Mouse (Mus musculus): ENCODE data around the gene 4933402D24Rik. TPM values are rescaled to one million over a fixed set of nuclear protein-coding genes. Genes with fewer than 3 reads are reported as not detected.

Gene 4933402D24Rik
- total RNA-seq (2014; fragmentation: Nextera tagmentation) (not detected in 2 replicates), total RNA-seq (2017) (not detected in 2 replicates)

DNA sequence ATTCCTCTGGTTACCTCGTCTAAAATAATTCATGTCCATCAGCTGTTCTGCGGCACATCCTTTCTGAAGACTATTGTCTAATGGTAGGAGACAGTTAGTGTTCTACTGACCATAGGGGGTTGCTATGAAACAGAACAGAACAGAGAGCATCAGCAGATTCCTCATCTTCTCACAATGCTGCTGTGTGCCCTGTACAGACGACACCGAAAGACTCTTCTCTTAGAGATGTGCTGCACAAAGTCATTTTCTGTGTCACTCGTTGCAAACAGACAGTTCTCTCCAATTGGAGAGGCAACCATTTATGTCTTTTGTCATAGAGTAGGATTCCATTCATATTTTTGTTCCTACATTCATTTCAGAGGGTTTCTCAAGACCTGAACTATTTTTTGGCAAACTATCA is at the start of gene 4933402D24Rik:
4933402D24Rik (minus strand) TSS at position 101 of the 400 bp plus-strand sequence.
- ATAC-seq (replicated peaks; ENCODE audit: poor library complexity, severe bottlenecking), result no peak

DNA sequence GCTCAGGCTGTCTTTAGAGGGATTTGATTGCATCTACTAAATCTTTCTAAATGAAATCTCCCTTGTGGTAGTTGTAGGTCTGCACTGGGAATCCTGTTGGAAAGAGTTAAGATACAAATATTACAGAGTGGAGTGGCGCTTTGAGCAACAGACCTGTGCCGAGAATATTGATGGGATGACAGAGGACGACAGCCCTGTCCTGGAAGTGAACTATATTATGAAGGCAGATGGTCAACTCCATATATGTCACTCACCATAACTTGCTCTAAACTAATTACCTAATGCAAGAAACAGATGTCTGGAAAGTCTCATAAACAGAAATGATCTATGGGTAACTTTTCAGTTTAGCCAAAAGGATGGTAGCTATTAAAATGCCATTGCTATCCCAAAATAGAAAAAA is 39.5 kb upstream of the 4933402D24Rik start:
- no peak for ATAC-seq (replicated peaks; ENCODE audit: poor library complexity, severe bottlenecking)

DNA sequence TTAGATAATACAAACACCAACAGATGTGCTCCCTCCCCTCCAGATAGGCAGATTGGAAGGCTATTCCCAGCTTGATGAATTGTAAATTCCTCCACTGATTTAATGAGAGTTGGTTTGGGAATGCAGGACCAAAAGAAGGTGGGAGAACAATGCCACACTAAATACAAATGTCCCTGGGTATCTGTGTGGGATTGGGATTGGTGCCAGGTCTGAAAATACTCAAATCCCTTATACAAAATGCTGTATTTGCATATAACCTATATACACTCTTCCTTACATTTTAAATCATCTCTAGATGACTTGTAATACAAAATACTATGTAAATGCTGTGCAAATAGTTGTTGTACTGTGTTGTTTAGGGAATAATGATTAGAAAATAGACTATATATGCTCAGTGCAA is 36.0 kb upstream of the 4933402D24Rik start:
- no peak for ATAC-seq (replicated peaks; ENCODE audit: poor library complexity, severe bottlenecking)

DNA sequence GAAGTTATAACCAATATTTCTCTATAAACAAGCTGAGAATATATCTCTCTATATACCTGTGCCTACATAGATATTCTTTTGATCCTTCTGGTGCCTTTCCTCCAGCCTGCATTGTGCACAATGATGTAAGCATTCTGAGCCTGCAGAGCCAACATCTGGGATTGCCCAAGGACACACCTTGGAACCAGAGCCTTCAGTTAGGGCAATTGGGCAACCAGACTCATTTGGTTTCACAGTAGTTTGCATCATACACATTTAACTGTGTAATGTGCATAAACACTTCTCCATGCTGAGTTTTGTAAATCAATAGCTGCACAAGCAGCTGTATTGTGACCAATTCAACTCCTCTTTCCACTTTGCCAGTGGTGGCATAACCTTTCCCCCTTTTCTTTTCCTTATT is 25.3 kb upstream of the 4933402D24Rik start:
- ATAC-seq (replicated peaks; ENCODE audit: poor library complexity, severe bottlenecking), result 0 out of 2 replicates have a peak, but pooled peaks have one; percentile 42

DNA sequence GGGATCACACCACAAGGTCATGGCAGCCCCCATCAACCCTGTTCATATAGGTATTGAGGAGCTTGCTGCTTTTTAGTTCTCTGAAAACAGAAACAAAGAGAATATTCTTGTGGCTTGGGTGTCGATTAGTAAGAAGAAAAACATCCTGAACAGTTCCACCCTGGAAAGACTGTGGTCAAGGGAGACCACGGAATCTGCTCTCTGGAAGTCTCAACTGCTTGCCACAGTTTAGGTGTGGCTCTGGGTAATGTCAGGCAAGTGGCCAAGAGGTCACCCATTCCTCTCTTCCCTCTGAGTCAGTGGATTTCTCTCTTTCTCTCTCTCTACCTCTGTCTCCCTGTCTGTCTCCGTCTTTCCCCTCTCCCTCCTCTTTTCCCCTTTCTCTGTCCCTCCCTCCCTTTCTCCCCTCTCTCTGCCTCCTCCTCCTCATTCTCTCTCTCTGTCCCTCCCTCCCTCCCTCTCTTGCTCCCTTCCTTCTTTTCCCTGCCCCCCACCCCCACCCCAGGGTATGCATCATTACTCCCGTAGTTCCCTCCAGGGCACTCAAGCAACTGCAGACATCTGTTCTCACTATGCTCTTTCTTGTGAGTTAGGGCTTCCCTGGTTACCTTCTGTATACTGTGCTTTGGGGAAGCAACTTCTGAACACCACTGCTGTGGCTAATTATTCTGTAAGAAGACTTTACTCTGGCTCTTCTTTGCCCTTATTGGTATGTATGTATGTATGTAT is 8.0 kb upstream of the 4933402D24Rik start:
- ATAC-seq (replicated peaks; ENCODE audit: poor library complexity, severe bottlenecking), result no peak

DNA sequence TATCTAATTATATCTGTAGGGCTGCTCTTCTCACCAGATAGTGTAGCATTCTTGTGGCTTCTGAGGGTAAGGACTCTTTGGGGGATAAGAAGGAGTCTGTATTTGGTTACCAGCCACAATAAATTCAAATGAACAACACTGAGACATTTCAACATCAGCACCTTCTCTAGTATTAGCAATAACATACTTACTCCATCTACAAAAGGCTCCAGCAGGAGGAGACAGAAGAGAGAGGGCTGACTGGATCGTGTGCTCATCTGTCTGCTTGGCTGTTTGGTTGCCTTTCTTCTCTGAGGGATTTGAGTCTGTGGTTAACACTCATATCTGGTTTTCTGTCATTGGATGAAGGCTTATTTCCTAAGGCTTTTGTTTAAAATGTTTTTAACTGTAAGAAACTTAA is 7.3 kb upstream of the 4933402D24Rik start:
- no peak for ATAC-seq (replicated peaks; ENCODE audit: poor library complexity, severe bottlenecking)

DNA sequence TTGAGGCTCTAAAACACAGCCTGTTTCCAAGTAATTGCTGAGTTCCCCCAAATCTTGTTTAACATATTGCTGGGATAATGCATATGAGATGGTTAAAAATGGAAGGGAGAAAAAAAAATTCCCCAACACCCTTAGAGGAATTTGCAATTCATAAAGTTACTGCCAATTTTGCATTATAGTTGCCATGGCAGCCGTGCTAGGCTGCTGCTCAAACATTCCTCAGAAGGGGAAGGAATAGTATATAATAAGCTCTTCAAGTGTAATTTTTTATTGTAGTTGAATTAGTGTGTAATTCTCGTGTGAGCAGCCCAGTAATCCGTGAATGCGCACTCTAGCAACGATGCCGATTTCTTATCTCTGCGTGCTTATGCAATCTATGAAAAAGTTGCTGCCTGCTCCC is 1.2 kb upstream of the 4933402D24Rik start:
- ATAC-seq (replicated peaks; ENCODE audit: poor library complexity, severe bottlenecking), result no peak

DNA sequence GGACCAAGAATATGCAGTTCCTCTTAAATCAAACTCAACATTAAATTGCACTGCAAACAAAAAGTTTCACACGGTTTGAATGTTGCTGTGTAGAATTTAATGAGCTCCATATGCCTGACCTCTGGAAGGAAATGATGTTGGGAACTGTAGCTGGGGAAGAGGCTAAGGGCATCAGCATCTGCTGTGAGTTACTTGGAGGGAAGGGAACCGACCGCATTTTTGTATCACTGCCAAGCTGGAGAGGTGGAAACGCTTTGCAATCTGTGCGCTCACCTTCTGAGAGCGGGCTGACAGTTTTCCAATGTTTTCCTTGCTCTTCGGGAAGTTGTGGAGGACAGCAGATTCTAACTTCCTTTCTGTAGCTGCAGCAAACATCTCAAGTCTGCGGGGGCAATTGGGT is 955 bp downstream of the 4933402D24Rik start:
- no peak for ATAC-seq (replicated peaks; ENCODE audit: poor library complexity, severe bottlenecking)

DNA sequence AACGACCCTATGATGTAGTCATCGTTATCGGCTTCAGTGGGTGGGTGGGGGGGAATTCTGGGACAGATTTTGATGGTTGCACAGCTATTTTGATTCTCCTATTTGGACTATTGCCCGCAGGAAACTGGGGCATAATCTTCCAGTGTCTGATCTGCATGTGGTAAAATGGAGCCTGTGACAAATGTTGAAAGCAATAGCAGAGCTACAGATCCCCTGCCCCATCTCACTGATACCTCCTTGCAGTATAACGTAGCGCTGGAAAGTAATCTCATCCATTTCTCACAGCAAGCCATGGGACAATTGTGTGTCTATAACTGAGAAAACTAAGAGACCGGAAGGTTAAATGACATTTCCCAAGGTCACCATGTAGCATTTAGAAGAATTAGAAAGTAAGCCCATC is 4.7 kb downstream of the 4933402D24Rik start:
- ATAC-seq (replicated peaks; ENCODE audit: poor library complexity, severe bottlenecking), result no peak

DNA sequence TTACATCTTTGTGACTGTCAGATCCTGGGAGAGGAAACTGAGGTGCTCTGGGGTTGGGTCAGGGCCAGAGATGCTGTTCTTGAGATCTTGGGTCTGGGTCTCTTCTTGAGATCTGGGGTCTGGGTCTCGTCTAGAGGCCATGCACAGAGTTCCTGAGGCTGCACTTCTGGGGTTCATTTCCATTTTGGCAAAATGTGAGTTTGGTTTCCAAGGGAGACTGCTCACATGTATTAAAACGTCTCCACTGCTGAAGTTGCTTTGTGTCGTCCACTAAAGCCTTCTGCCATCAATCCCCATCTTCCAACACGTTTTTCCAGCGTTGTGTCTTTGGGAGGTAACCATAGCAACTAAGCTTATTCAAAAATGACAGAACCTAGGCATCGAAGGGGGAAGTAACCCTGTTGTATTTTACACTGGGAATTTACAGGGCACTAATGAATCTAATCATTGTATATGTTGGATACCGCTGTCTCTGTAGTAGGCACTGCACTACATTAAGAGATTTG is 5.1 kb downstream of the 4933402D24Rik start:
- ATAC-seq (replicated peaks; ENCODE audit: poor library complexity, severe bottlenecking), result no peak

DNA sequence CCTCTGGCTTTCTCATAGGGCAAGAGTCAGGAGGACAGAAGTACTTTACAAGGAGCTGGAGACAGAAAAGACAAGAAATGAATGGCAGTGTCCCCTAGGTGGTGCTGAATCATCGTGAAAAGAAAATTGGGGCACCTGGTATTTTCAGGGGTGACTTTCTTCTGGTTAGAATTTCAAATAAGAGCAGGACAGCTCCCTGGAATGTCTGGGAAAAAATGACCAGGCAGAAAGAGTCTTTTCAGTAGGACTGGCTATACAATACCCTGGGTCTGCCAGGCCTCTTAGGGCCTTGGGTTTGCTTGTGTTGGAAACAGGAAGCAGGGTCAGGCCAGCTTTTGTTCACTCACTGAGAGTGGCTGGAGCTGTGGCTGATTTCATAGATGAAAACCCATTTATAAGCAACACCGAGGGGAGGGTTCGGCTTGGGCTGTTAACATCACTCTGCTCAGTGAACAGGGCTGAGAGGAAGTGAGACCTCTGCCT is 5.8 kb downstream of the 4933402D24Rik start:
- ATAC-seq (replicated peaks; ENCODE audit: poor library complexity, severe bottlenecking), result peak; percentile 44

DNA sequence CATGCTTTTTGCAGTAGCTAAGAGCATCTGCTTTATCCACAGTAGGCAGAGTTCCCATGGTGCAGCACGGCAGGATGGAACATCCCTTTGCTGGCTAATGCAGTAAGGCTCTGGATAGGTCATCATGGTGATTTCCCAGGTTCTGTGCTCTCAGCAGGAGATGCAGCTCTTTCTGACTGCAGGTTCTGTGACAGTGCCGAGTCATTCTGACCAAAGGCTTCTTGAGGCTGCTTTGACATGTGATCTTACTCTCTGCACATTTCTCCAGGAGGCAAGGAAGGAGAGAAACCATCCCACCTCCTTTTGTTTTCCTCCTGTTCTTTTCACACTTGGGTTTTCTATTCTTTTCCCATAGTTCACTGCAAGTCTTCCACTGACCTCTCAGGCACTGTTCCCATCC is 13.1 kb downstream of the 4933402D24Rik start:
- ATAC-seq (replicated peaks; ENCODE audit: poor library complexity, severe bottlenecking), result no peak

DNA sequence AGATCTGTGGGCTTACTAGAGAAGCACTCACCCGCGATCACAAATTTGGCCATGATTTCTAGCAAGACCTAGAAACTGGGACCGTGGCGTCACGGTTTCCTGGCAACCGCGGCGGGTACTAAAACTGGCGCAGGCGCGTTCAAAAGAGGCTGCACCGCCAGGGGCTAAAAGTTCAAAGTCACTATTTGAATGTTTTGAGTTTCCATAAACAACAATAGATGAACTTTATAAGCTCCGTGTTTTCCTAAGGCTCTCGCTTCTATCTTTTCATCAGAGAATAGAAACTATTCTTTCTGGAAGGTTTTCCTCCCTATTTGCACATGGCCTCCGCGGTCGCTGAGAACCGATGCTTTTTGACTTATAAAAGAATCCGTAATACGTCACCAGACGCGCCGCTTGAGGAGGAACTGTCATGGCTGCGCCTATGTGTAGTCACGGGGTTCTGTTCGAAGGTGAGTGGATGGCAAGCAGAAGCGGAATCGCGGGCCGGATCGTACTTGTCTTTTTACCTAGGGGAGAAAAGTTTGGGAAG is 38.8 kb downstream of the 4933402D24Rik start, which contains the start of the genes Mdh1b and Fastkd2:
Mdh1b (minus strand) TSS at position 79 of the 532 bp plus-strand sequence.
Fastkd2 (plus strand) TSS at position 375 of the 532 bp plus-strand sequence.
- peak; percentile 100 for ATAC-seq (replicated peaks; ENCODE audit: poor library complexity, severe bottlenecking)

DNA sequence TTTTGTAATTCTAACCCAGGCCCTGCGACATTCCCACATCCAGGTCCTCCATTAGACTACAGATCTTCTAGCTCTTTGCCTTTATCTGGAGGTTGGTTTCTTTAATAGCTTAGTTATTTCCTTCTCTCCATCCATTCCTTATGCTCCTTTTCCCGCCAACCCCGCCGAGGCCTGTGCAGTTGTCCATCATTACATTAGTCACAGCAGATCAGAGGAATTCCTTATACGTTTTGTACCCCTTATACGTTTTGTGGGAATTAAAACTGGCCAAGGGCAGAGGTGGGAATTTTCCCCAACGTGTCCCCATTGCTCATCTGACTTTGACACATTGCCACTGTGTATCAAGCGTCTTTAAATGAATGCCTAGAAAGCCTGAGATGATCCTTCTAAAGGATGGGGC is 39.3 kb downstream of the 4933402D24Rik start:
- no peak for ATAC-seq (replicated peaks; ENCODE audit: poor library complexity, severe bottlenecking)

DNA sequence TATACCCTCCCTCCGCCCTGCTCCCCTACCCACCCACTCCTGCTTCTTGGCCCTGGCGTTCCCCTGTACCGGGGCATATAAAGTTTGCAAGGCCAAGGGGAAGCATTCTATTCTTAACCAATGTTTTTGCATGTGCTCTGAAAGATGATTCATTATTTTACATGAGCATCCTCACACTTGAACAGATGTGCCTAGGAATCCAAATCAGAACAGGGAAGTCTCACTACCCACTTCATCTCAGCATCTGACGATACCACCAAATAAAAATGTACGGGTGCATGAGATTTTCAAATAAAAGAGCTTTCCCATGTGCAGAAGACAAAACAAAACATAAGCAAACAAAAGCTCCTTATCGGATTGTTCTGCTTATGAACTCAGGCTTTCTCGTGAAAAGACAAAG is 48.9 kb downstream of the 4933402D24Rik start:
- no peak for ATAC-seq (replicated peaks; ENCODE audit: poor library complexity, severe bottlenecking)

DNA sequence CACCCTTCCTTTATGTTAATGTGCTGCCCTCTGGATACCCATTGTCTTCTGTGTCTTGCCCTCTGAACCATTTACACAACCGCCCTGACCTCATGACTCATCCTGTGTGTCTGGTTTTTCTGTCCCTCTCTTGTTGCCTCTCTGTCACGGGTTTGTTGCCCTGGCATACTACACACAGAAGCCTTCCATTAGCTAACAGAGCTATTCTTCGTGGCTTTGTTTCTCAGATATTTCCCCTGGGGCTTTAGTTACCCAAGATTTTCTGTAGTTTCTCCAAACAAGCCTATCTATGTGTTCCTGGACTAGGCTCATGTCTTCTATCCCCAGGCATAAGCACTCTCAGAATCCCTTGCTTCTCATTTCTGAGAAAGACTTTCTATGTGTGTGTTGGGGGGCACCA is 60.2 kb downstream of the 4933402D24Rik start:
- no peak for ATAC-seq (replicated peaks; ENCODE audit: poor library complexity, severe bottlenecking)

DNA sequence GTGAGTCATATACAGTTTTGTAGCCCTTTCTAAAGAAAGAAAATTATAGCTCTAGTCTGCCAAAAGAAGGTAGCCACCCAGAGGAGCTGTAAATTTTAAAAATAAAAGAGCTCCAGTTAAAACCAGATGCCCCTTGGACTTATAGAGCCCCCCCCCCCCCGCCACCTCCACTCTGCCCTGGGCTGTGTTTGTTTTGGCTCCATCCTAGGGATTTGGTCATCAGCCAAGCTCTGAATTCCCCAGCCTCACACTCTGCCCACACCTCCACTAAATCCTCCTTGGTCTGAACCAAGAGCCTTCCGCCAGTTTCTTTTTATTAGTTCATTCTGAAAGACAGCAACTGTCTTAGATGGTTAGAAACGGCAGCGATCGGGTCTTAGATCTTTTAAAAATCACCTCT is 63.3 kb downstream of the 4933402D24Rik start:
- no peak for ATAC-seq (replicated peaks; ENCODE audit: poor library complexity, severe bottlenecking)

Other genes starting within 250 kb of the 4933402D24Rik start
- gene Gm39653, start 153.3 kb downstream of the 4933402D24Rik start, total RNA-seq (2014; fragmentation: Nextera tagmentation), result not detected in 2 replicates
- not detected in 2 replicates for gene Gm39653, start 153.3 kb downstream of the 4933402D24Rik start, total RNA-seq (2017)
- not detected in 2 replicates for gene Dytn, start 82.3 kb downstream of the 4933402D24Rik start, total RNA-seq (2014; fragmentation: Nextera tagmentation)
- not detected in 2 replicates for gene Dytn, start 82.3 kb downstream of the 4933402D24Rik start, total RNA-seq (2017)
- gene Mdh1b, start 38.9 kb downstream of the 4933402D24Rik start, total RNA-seq (2014; fragmentation: Nextera tagmentation), result not detected in 2 replicates
- gene Mdh1b, start 38.9 kb downstream of the 4933402D24Rik start, total RNA-seq (2017), result not detected in 2 replicates
- gene Fastkd2, start 38.7 kb downstream of the 4933402D24Rik start, total RNA-seq (2014; fragmentation: Nextera tagmentation), result 34.0 and 65.6 TPM in 2 replicates
- 35.7 and 43.0 TPM in 2 replicates for gene Fastkd2, start 38.7 kb downstream of the 4933402D24Rik start, total RNA-seq (2017)